Mouse (Mus musculus) neural tube, embryonic 13.5 days (tissue): Measurements from ENCODE around the gene Itga5. TPM values are rescaled to one million over a fixed set of nuclear protein-coding genes. Genes with fewer than 3 reads are reported as not detected.

ENCODE experiments used
- ATAC-seq: fragments of 200-750 bp; cut with Nextera tagmentation; 2 replicates; pipeline ENCODE4 v1.8.0; 2017; ENCODE audit warnings: low read depth, mild to moderate bottlenecking, moderate TSS enrichment, moderate library complexity
- H3K27ac ChIP-seq: fragments of 300-500 bp; sonication (generic); replicated peaks from 2 replicates; pipeline ENCODE4 v1.5.1; 2015; ENCODE audit warnings: moderate library complexity, mild to moderate bottlenecking, inconsistent platforms
- H3K27me3 ChIP-seq: fragments of 300-500 bp; sonication (generic); 2 replicates; pipeline ENCODE4 v1.6.1; 2015; ENCODE audit warnings: mild to moderate bottlenecking, inconsistent platforms
- H3K36me3 ChIP-seq: fragments of 300-500 bp; sonication (generic); 2 replicates; pipeline ENCODE4 v1.6.1; 2015; ENCODE audit warnings: mild to moderate bottlenecking, inconsistent platforms
- H3K4me1 ChIP-seq: fragments of 300-500 bp; sonication (generic); replicated peaks from 2 replicates; pipeline ENCODE4 v1.6.1; 2015; ENCODE audit warnings: inconsistent platforms
- H3K4me2 ChIP-seq: fragments of 300-500 bp; sonication (generic); 2 replicates; pipeline ENCODE4 v1.6.1; 2015; ENCODE audit warnings: inconsistent platforms, mild to moderate bottlenecking, moderate library complexity
- H3K4me3 ChIP-seq: fragments of 300-500 bp; sonication (generic); 2 replicates; pipeline ENCODE4 v1.5.1; 2015; ENCODE audit warnings: mild to moderate bottlenecking, inconsistent platforms
- H3K9ac ChIP-seq: fragments of 300-500 bp; sonication (generic); 2 replicates; pipeline ENCODE4 v1.6.1; 2015; ENCODE audit warnings: moderate library complexity, mild to moderate bottlenecking, inconsistent platforms
- H3K9me3 ChIP-seq: fragments of 300-500 bp; sonication (generic); 2 replicates; pipeline ENCODE4 v1.6.1; 2016; ENCODE audit warnings: inconsistent platforms
- whole genome bisulfite sequencing: fragments of 180-500 bp; shearing (Covaris S2); methylation state at CpG from one replicate; pipeline ENCODE4 v1.1.7; 2015; 5-methylcytosine and 5-hydroxymethylcytosine counted together
- polyA plus RNA-seq: library from polyadenylated mRNA; unstranded; fragments of >200 nt; fragmentation: Nextera tagmentation; extraction: Ambion mirVana; gene quantifications from 2 replicates; pipeline ENCODE4 v1.2.1, GENCODE M21; 2015

The Itga5 gene
- polyA plus RNA-seq, 1 experiment from 2014 or later = 9.2 TPM

DNA sequence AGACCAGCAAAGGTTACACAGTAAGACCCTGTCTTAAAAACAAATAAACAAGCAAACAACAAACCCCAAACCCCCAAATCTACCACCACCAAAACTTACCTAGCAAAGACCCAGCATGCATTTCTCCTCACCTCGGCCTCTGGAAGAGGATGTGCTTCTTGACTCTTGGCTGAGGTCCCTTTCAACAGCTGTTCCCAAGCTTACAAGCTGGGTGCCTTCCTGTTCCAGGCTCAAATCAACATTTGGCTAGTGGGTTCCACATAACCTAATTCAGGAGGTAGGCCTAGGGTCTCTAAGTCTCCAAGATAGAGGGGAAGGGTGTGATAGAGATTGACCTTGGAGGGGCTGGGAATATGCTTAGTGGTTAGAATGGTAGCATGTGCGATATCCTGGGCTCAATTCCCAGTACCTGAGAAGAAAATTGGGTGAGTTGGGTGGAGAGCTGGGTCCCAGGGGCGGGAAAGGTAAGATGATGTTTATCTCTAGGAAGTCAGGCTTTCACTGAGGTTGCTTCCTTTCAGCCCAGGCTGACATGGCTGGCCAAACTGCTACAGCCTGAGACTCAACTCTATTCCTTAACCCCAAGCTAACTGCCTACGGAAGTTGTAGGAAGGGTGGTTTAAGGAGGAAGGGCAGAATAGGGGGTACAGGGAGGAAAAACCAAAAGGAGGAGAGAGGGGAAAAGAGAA, 8.7 kb upstream of the Itga5 start:
- Histone ChIP-seq H3K9me3 (no peaks in the 10 kb centered on the region), H3K4me2 (no peak overlapping the region), H3K9ac (no peak overlapping the region), H3K4me1 (peaks cover 24% of the 10 kb centered on the region), H3K27me3 (no peaks in the 10 kb centered on the region), H3K36me3 (no peaks in the 10 kb centered on the region), H3K4me3 (no peak overlapping the region), H3K27ac (no peak overlapping the region)
- no peak for ATAC-seq
- WGBS = 82% methylated on average over 4 of the region's 4 CpGs

DNA sequence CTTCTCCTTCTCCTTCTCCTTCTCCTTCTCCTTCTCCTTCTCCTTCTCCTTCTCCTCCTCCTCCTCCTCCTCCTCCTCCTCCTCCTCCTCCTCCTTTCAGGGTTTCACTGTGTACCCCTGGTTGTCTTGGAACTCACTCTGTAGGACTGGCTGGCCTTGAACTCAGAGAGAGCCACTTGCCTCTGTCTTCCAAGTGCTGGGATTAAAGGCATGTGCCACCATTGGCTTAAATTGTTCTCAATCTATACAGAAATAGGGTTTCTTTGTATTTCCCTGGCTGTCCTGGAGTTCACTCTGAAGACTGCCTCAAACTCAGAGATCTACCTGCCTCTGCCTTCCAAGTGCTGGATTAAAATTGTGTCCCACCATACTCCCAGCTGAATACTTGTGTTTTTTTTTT, 5.9 kb upstream of the Itga5 start:
- Histone ChIP-seq H3K27me3 (peaks cover 4% of the 10 kb centered on the region), H3K27ac (no peak overlapping the region), H3K9ac (no peak overlapping the region), H3K4me2 (no peak overlapping the region), H3K4me1 (peaks cover 9% of the 10 kb centered on the region), H3K4me3 (no peak overlapping the region), H3K36me3 (no peaks in the 10 kb centered on the region), H3K9me3 (no peaks in the 10 kb centered on the region)
- ATAC-seq = no peak

DNA sequence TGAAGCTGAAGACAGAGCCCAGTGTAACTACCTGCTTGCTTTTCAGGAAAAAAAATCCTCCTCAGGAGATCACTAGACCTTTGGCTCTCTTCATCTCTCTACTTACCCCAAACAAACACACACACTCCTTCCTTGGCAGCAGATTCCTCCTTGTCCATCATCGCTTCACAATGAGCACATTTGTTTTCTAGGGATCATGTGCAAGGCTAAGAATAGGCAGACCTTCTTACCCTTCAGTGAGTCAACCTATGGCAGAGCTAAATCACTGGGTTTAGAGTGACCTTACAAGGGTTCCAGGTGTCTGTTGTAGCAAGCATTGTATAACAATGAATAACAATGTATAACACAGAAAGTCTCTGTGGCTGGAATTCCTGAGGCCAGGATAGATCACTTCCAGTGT, 5.2 kb upstream of the Itga5 start:
- no peak overlapping the region for H3K27ac ChIP-seq
- H3K4me3 ChIP-seq = no peak overlapping the region
- 81% methylated on average over 1 of the region's 1 CpGs for WGBS

DNA sequence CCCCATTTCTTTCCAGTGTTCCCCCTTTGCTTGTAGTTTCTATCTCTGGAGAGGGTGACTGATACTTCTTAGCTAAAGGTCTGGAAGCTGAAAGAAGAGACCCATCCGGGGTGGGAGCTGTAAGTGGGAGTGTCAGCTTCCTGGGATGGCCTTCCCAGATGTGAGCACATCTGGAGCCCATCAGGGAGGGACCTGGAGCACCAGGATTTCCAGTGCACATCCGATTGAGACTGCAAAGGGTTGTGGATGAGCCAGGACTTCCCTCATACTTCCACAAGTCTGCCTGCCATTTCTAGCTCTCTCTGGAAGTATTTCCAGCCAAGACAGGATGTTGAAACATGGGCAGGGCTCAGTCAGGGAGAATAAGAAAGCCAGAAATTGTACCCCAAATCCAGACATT, 4.6 kb upstream of the Itga5 start:
- H3K36me3 ChIP-seq = no peaks in the 10 kb centered on the region
- peaks cover 16% of the 10 kb centered on the region for H3K27me3 ChIP-seq
- no peak overlapping the region for H3K9ac ChIP-seq
- no peak for ATAC-seq
- no peak overlapping the region for H3K27ac ChIP-seq
- H3K4me2 ChIP-seq = no peak overlapping the region
- WGBS = 35% methylated on average over 2 of the region's 2 CpGs
- H3K9me3 ChIP-seq = no peaks in the 10 kb centered on the region
- H3K4me1 ChIP-seq = peaks cover 9% of the 10 kb centered on the region
- no peak overlapping the region for H3K4me3 ChIP-seq

More for the DNA sequence above, 5.2 kb upstream of the Itga5 start:
- peaks cover 11% of the 10 kb centered on the region for H3K27me3 ChIP-seq
- no peak overlapping the region for H3K4me2 ChIP-seq
- H3K9me3 ChIP-seq = no peaks in the 10 kb centered on the region
- H3K9ac ChIP-seq = no peak overlapping the region
- peaks cover 6% of the 10 kb centered on the region for H3K4me1 ChIP-seq
- ATAC-seq = no peak
- H3K36me3 ChIP-seq = no peaks in the 10 kb centered on the region

DNA sequence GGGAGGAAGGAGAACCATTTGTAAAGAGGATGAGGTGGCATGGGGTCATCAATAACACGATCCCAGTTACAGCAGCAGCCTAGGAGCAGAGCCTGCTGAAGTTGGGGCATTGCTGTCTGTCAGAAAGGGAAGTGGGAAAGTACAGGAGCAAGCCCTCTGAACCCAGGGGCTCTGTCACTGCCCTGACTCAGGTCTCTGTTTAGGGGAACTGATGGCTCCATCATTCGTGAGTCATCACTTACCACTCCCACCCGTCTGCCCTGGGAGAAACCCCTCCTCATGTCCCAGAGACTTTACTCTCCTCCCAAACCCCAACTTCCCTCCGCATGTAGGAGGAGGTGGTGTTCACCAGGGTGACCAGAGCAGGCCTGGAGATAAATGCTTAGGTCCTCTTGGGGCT, 3.9 kb upstream of the Itga5 start:
- Histone ChIP-seq H3K27ac (no peak overlapping the region), H3K9me3 (no peaks in the 10 kb centered on the region), H3K9ac (no peak overlapping the region), H3K27me3 (peaks cover 22% of the 10 kb centered on the region), H3K4me2 (no peak overlapping the region), H3K36me3 (no peaks in the 10 kb centered on the region), H3K4me1 (peaks cover 17% of the 10 kb centered on the region), H3K4me3 (no peak overlapping the region)
- WGBS = 55% methylated on average over 4 of the region's 4 CpGs
- ATAC-seq = no peak

DNA sequence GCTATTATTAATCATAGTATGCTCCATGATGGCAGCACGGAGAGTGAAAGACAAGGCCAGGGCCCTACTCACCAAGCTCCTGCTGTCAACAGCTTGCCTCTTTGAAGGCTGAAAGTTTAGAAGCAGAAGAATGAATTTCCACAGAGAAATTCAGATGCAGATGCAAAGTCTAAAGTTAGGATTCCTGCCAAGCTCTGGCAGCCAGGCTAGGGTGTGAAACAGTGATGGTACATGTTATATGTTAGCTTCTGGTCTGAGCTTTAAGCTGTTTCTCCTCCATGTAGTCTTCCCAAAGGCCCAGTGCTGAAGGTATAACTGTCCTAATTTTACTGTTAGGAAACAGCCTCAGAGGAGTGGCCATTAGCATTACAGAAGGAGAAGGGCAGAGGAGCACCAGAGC, 2.6 kb upstream of the Itga5 start:
- peaks cover 35% of the 10 kb centered on the region for H3K27me3 ChIP-seq
- no peak overlapping the region for H3K9ac ChIP-seq
- no peak overlapping the region for H3K27ac ChIP-seq
- no peak overlapping the region for H3K4me2 ChIP-seq
- 68% methylated on average over 1 of the region's 1 CpGs for WGBS
- no peaks in the 10 kb centered on the region for H3K9me3 ChIP-seq
- no peak for ATAC-seq
- no peaks in the 10 kb centered on the region for H3K36me3 ChIP-seq
- H3K4me3 ChIP-seq = no peak overlapping the region
- peaks cover 22% of the 10 kb centered on the region for H3K4me1 ChIP-seq

DNA sequence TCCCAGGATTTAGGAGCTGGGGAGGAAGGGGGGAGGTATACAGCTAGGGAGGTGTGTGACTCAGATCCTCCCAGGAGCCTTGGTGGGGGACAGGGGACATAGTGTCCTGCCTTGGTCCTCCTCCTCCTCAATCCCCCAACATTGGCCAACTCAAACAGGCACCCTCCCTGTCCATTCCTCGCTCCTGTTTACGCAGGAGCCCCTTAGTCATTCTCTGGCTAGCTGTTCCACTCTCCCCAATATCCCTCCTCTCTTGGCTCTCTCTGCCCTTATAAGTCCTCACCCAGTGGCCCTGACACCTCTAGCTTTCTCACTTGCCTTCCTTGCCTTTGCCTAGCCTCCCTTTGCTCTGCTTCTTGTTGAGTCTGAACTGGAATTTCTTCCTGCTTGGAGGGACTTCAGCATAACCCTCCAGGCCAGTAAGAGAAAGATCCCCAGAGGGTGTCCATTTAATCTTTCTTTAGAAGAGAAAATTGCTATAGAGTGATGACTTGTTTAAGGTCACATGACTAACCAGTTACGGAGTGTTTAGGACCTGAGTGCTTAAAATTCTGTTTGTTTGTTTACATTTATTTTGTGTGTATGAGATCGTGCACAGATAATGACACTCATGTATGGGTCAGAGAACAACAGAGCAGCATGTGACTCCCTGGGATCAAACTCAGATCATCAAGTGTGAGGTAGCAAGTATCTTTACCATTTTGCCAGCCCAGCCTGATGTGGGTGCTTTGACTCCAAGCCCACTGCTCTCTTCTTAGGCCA, 1.8 kb upstream of the Itga5 start:
- 82% methylated on average over 4 of the region's 4 CpGs for WGBS
- Histone ChIP-seq H3K9me3 (no peaks in the 10 kb centered on the region), H3K4me1 (peaks cover 22% of the 10 kb centered on the region), H3K36me3 (no peaks in the 10 kb centered on the region), H3K9ac (no peak overlapping the region), H3K27me3 (peaks cover 36% of the 10 kb centered on the region), H3K4me3 (no peak overlapping the region), H3K4me2 (no peak overlapping the region), H3K27ac (no peak overlapping the region)
- ATAC-seq = no peak

DNA sequence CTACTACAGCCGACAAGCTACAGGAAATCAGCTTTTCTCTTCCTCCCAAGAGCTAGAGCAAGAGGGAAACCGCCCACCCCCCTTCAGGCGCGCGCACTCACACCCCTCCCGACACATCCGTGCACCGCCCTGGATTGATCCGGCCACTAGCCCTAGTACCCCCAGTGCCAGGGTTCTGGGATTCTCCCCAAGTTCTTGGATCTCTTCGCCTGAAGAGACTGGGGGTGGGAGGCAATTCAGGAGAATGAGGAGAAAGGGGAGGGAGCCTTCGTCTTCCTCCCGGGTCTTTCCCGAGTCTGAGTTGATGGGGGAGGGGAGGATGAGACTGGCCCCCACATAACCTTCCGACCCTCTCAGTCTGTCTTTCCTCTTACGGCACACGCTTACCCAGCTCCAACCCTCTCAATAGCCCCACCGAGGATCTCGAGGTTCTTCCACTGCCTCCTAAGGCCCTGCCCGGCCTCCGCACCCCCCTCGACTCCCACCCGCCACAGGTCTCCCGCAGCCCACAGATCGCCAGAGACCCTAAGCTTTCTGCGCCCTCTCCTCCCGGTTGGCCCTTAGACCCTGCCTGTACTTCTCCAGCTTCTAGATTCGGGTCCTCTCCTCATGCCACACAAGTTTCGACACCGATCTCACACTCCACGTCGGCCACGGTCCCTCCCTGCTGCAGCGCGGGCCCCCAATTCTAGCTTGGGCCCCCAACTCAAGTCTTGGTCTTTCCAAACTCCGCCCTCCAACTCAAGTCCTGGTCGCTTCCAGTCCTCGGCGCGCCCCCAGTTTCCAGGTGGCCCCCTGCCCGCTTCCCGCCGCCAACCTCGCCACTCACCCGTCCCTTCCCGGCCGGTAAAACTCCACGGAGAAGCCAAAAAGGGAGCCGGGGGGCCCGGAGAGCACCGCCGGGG, 840 bp downstream of the Itga5 start:
- Histone ChIP-seq H3K36me3 (no peaks in the 10 kb centered on the region), H3K4me1 (peaks cover 22% of the 10 kb centered on the region), H3K4me3 (peak overlapping the region; percentile 52), H3K4me2 (peak overlapping the region; percentile 74), H3K27ac (no peak overlapping the region; the same call in 1 of the 2 replicates), H3K9ac (peak overlapping the region; percentile 75), H3K9me3 (no peaks in the 10 kb centered on the region), H3K27me3 (peaks cover 36% of the 10 kb centered on the region)
- ATAC-seq = peak; percentile 64
- under 1% methylated on average over 51 of the region's 51 CpGs for WGBS

DNA sequence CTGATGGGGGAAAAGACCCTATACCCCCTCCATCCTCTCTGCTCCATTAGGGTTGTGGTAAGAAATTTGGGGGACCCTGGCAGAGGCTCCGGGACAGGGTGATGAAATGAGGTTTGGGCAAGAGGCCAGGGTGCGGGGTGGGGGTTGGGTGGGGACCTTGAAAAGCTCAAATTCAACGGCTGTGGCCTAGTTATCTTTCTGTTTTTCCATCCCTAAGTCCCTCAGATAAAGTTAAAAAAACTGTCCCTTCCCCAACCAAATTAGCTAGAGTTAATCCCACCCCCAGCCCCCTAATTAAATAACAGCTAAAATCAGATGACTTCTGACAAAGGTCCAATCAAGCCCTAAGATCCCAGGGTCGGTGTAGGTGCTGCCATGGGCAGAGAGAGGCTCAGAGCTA, 1.8 kb downstream of the Itga5 start:
- H3K36me3 ChIP-seq = no peaks in the 10 kb centered on the region
- no peak for ATAC-seq
- 65% methylated on average over 4 of the region's 4 CpGs for WGBS
- no peaks in the 10 kb centered on the region for H3K9me3 ChIP-seq
- H3K4me3 ChIP-seq = peak overlapping the region; percentile 52
- H3K27ac ChIP-seq = no peak overlapping the region
- H3K27me3 ChIP-seq = peaks cover 36% of the 10 kb centered on the region
- H3K9ac ChIP-seq = 0 out of 2 replicates have a peak overlapping the region, but pooled peaks have one; percentile 75
- H3K4me1 ChIP-seq = peaks cover 22% of the 10 kb centered on the region
- peak overlapping the region; percentile 74 for H3K4me2 ChIP-seq

DNA sequence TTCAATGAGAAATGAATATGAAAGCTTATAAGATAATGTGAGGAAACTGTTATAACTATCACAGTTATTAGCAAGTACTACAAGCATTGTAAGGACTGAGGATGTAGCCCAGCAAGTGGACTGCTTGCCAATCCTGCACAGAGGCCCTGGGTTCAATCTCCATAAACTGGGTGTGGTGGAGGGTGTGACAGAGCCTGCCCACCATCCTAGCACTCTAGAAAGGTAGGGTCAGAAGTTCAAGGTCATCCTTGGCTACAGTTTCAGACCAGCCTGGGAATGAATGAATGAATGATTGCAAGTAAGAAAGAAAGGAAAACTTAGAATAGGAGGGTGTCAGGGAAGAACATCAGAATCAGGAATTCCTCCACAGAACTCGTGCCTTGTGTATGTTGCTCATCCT, 2.8 kb downstream of the Itga5 start:
- Histone ChIP-seq H3K4me3 (no peak overlapping the region), H3K27ac (no peak overlapping the region), H3K9ac (no peak overlapping the region), H3K9me3 (no peaks in the 10 kb centered on the region), H3K4me1 (peaks cover 27% of the 10 kb centered on the region), H3K36me3 (no peaks in the 10 kb centered on the region), H3K27me3 (peaks cover 36% of the 10 kb centered on the region), H3K4me2 (no peak overlapping the region)
- no peak for ATAC-seq
- whole genome bisulfite sequencing = 61% methylated on average over 1 of the region's 1 CpGs

DNA sequence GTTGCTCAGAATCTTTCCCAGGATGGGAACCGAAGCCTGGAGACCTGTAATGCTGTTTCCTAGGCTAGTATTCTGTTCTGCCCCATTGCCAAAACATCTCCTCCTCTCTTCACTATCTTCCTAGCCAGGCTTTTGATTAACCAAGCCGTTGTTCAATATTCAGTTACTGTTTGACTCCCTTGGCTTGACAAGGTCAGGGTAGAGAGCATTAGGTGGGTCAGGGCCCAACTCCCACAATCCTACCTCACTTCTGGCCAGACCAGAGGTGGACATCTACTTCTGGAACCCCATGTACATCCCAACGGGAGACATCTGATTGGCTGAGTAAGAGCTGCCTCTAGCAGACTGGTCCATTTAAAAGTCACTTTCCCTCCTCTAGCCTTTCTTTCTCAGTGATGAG, 3.6 kb downstream of the Itga5 start:
- Histone ChIP-seq H3K4me2 (no peak overlapping the region), H3K4me1 (peaks cover 31% of the 10 kb centered on the region), H3K9me3 (no peaks in the 10 kb centered on the region), H3K27me3 (peaks cover 36% of the 10 kb centered on the region), H3K36me3 (no peaks in the 10 kb centered on the region), H3K4me3 (no peak overlapping the region), H3K27ac (no peak overlapping the region), H3K9ac (no peak overlapping the region)
- no peak for ATAC-seq
- 91% methylated on average over 3 of the region's 3 CpGs for WGBS

DNA sequence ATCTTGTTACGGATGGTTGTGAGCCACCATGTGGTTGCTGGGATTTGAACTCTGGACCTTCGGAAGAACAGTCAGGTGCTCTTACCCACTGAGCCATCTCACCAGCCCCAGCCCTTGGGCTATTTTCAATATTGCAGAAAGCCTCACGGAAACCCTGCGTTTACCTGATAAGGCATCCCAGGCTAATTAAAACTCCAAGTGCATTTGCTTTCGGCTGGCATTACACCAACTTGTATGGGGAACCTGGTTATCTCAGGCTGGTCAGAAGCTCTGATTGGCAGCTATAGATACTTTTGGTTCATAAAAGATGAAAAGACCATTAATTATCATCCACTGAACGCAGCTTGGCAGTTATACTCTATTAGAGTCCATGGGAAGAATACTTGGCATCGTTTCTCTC, 4.2 kb downstream of the Itga5 start:
- peaks cover 31% of the 10 kb centered on the region for H3K4me1 ChIP-seq
- no peak overlapping the region for H3K27ac ChIP-seq
- H3K9me3 ChIP-seq = no peaks in the 10 kb centered on the region
- H3K36me3 ChIP-seq = no peaks in the 10 kb centered on the region
- no peak overlapping the region for H3K9ac ChIP-seq
- 93% methylated on average over 7 of the region's 7 CpGs for WGBS
- ATAC-seq = no peak
- H3K4me2 ChIP-seq = no peak overlapping the region
- peaks cover 31% of the 10 kb centered on the region for H3K27me3 ChIP-seq
- H3K4me3 ChIP-seq = no peak overlapping the region
